Mouse (Mus musculus): ENCODE measurements around the gene Lyst. TPM values are rescaled to one million over a fixed set of nuclear protein-coding genes. Genes with fewer than 3 reads are reported as not detected.
"Not testable (repeated sequence)": the region's sequence is repeated elsewhere in the genome, so short reads cannot be mapped to it uniquely, and the experiment has no call there.

The Lyst gene
- total RNA-seq, 2 experiments from 2014 or later = 4.4 to 7.5 TPM

- intact Hi-C loops (cut with DNase I; ENCODE audit: low total_unique reads) = no loop called here
- no peak for DNase-seq
These were observed 149.0 kb downstream of the Lyst start for GRCm38 (mm10) chr13:13739232-13739631.

- intact Hi-C loops (cut with DNase I; ENCODE audit: low total_unique reads) = no loop called here
- DNase-seq = no peak
These were observed 155.7 kb downstream of the Lyst start for GRCm38 (mm10) chr13:13745911-13746310.

- DNase-seq = no peak
- intact Hi-C loops (cut with DNase I; ENCODE audit: low total_unique reads) = no loop called here
These were observed 185.7 kb downstream of the Lyst start for GRCm38 (mm10) chr13:13775778-13776494.

GRCm38 (mm10) chr13:13777052-13777451, 186.9 kb downstream of the Lyst start:
- DNase-seq = no peak
- intact Hi-C loops (cut with DNase I; ENCODE audit: low total_unique reads) = no loop called here

GRCm38 (mm10) chr13:13777696-13778095, 187.5 kb downstream of the Lyst start:
- DNase-seq = no peak
- intact Hi-C loops (cut with DNase I; ENCODE audit: low total_unique reads) = no loop called here

GRCm38 (mm10) chr13:13778837-13779458, 188.8 kb downstream of the Lyst start:
- DNase-seq = no peak
- intact Hi-C loops (cut with DNase I; ENCODE audit: low total_unique reads) = no loop called here

GRCm38 (mm10) chr13:13780271-13780670, 190.1 kb downstream of the Lyst start:
- intact Hi-C loops (cut with DNase I; ENCODE audit: low total_unique reads) = no loop called here

GRCm38 (mm10) chr13:13781026-13781425, 190.8 kb downstream of the Lyst start:
- intact Hi-C loops (cut with DNase I; ENCODE audit: low total_unique reads) = no loop called here

More at GRCm38 (mm10) chr13:13780271-13780670, 190.1 kb downstream of the Lyst start:
- no peak for DNase-seq

GRCm38 (mm10) chr13:13783296-13783695, 193.1 kb downstream of the Lyst start:
- intact Hi-C loops (cut with DNase I; ENCODE audit: low total_unique reads) = no loop called here
- DNase-seq = no peak

More at GRCm38 (mm10) chr13:13781026-13781425, 190.8 kb downstream of the Lyst start:
- DNase-seq = no peak

GRCm38 (mm10) chr13:13783894-13784419, 193.8 kb downstream of the Lyst start, which contains the start of gene Gng4:
Gene Gng4 (plus strand): TSS chr13:13784059.
- DNase-seq = peak; percentile 23
- intact Hi-C loops (cut with DNase I; ENCODE audit: low total_unique reads) = no loop called here

GRCm38 (mm10) chr13:13784420-13784936, 194.3 kb downstream of the Lyst start:
- no peak for DNase-seq
- intact Hi-C loops (cut with DNase I; ENCODE audit: low total_unique reads) = no loop called here

GRCm38 (mm10) chr13:13784981-13785783, 195.0 kb downstream of the Lyst start:
- intact Hi-C loops (cut with DNase I; ENCODE audit: low total_unique reads) = no loop called here
- DNase-seq = peak; percentile 15

GRCm38 (mm10) chr13:13786971-13787370, 196.8 kb downstream of the Lyst start:
- intact Hi-C loops (cut with DNase I; ENCODE audit: low total_unique reads) = no loop called here
- no peak for DNase-seq

- DNase-seq = no peak
- intact Hi-C loops (cut with DNase I; ENCODE audit: low total_unique reads) = no loop called here
These were observed 197.9 kb downstream of the Lyst start for GRCm38 (mm10) chr13:13788070-13788469.

- no peak for DNase-seq
- intact Hi-C loops (cut with DNase I; ENCODE audit: low total_unique reads) = no loop called here
These were observed 201.8 kb downstream of the Lyst start for GRCm38 (mm10) chr13:13791981-13792380.

GRCm38 (mm10) chr13:13795166-13795832, 205.1 kb downstream of the Lyst start:
- no peak for DNase-seq
- intact Hi-C loops (cut with DNase I; ENCODE audit: low total_unique reads) = no loop called here

- DNase-seq = no peak
- intact Hi-C loops (cut with DNase I; ENCODE audit: low total_unique reads) = no loop called here
These were observed 205.9 kb downstream of the Lyst start for GRCm38 (mm10) chr13:13796082-13796481.

GRCm38 (mm10) chr13:13797816-13798215, 207.6 kb downstream of the Lyst start:
- intact Hi-C loops (cut with DNase I; ENCODE audit: low total_unique reads); DNase-seq: not testable (repeated sequence)

GRCm38 (mm10) chr13:13798775-13799174, 208.6 kb downstream of the Lyst start:
- no peak for DNase-seq
- intact Hi-C loops (cut with DNase I; ENCODE audit: low total_unique reads) = no loop called here
